Mouse (Mus musculus): Measurements from ENCODE around the gene Hoxd9.

Hoxd9 gene

DNA sequence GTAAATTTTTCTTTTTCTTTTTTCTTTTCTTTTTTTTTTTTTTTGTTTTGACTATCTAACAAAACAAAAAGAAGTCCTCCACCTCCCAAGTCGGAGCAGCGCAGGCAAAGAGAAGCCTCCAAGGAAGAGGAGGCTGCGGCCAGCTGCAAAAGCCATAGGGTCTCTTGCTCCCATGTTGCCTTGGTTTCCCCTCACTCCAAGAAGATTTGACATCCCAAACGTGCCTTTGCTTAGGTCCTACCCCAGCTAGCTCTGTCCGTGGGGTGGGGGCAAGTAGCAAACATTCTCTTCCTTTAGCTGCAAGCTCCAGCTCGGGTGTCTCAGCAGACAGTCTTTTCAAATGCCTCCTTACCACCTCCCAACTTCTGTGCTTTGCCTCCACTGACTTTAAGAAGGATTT, 36.2 kb downstream of the Hoxd9 start:
- no peak for DNase-seq (ENCODE audit: low spot score)

DNA sequence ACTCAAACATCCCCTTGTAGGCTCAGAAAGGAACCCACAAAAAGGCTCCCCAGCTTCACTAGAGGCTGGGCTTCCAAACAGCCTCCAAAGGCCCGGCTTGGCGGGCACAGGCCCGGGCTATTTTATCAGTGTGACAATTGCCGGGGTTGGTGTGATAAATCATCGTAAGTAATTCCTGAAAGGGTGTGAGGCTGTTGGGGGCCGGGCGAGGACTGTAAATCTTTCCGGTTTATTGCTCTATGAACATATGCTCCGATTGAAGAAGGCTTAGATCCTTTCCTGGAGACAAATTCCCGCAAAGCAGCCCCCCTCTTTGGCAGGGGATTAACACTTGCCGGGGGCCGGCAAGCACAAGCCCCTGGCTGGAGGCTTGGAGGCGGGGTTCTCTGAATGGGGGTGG, 36.9 kb downstream of the Hoxd9 start:
- DNase-seq (ENCODE audit: low spot score), result no peak

DNA sequence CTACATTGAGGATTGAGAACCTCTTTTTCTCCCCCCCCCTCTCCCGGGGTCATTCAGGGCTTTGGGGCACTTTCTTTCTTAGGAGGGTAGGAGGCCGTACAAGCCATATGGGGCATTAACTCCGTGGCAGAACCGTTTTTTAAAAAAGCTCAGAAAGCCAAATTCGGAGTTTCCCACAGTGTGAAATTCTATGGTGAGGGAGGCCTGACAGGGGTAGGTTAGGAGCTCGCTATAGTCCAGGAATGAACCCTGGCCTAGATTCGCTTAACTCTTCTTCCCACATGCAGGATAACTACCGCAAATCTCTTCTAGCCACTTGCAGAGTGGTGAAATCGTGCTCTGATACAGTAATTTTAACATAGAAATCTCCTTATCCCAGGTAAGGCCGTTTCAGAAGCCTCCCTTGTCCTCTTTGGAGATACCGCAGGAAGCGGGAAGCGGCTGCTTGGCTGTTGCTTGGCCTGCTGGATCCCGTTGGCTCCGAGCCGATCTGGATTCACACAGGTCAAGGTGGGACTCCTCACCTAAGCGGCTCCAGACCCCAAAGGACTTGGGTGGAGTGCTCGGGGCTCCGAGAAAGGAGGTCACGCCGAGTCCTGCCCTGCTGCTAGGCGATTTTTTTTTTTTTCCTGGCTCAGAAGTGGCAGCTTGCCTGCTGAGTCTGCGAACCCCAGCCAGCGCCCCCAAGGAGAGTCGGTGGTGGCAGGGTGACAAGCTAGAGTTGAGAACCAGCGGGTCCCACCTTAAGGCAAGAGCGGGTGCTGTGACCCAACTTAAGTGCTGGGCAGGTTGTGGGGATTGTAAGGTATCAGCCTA, 37.7 kb downstream of the Hoxd9 start:
- no peak for DNase-seq (ENCODE audit: low spot score)

- DNase-seq (ENCODE audit: low spot score), result no peak
These were observed 38.5 kb downstream of the Hoxd9 start for GRCm38 (mm10) chr2:74735851-74736687.

GRCm38 (mm10) chr2:74736688-74737577, 39.4 kb downstream of the Hoxd9 start:
- DNase-seq (ENCODE audit: low spot score), result no peak

- DNase-seq (ENCODE audit: low spot score), result no peak
These were observed 40.1 kb downstream of the Hoxd9 start for GRCm38 (mm10) chr2:74737578-74738070.

- no peak for DNase-seq (ENCODE audit: low spot score)
These were observed 41.3 kb downstream of the Hoxd9 start for GRCm38 (mm10) chr2:74738623-74739475.

DNA sequence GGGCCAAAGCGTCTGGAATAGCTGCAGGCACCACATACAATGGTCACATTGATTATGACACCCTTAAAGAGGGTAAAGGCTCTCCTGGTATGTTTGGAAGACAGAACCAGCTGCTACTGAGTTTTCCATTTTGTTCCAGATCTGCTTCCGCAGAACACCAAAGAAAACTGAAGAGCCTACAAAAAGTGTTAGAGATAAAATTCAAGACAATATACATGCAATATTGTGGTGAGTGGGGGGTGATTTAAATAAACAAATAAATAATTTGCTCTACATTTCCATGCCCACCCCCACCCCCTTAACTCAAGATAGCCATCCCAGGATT, 41.9 kb downstream of the Hoxd9 start:
- DNase-seq (ENCODE audit: low spot score), result no peak

GRCm38 (mm10) chr2:74739869-74740268, 42.3 kb downstream of the Hoxd9 start:
- no peak for DNase-seq (ENCODE audit: low spot score)

- DNase-seq (ENCODE audit: low spot score), result no peak
These were observed 43.0 kb downstream of the Hoxd9 start for GRCm38 (mm10) chr2:74740311-74741091.

DNA sequence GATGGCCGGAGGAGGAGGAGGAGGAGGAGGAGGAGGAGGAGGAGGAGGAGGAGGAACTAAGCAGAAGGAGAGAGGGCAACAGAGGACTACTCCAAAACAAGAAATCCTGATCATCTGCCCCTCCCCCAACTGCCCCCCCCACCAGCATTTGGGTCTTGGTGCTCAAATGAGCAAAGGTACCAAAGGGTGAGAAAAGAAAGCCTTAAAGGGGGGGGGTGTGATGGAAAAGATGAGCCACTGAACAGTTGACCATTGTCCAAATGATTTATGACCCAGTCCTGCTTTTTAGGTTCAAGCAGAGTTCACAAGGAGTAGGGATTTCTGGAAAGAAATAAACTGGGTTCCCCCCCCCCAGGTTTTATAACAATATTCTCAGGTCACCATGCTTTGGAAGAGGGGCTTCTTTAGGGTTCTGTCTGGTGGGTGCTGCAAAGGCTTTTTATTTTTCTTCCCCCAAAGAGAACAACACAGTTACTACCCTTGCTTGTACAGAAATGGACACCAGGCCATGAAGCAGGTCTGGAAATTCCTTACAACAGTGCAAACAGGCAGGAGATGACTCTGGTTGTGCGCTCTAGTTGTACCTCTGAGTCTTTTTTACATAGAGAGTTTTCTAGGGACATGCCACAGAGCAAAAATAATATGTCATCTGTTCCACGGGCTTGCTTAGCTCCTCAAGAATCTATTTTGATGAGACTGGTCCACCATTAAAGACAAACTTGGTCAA, 43.9 kb downstream of the Hoxd9 start:
- no peak for DNase-seq (ENCODE audit: low spot score)

- no peak for DNase-seq (ENCODE audit: low spot score)
These were observed 44.4 kb downstream of the Hoxd9 start for GRCm38 (mm10) chr2:74741979-74742277.

- no peak for DNase-seq (ENCODE audit: low spot score)
These were observed 48.2 kb downstream of the Hoxd9 start for GRCm38 (mm10) chr2:74745540-74746297.

- DNase-seq (ENCODE audit: low spot score), result no peak
These were observed 48.9 kb downstream of the Hoxd9 start for GRCm38 (mm10) chr2:74746298-74746921.

- DNase-seq (ENCODE audit: low spot score), result no peak
These were observed 49.5 kb downstream of the Hoxd9 start for GRCm38 (mm10) chr2:74747006-74747405.

GRCm38 (mm10) chr2:74747661-74748141, 50.2 kb downstream of the Hoxd9 start:
- no peak for DNase-seq (ENCODE audit: low spot score)

- DNase-seq (ENCODE audit: low spot score), result no peak
These were observed 51.0 kb downstream of the Hoxd9 start for GRCm38 (mm10) chr2:74748436-74748995.

All from testis, postnatal 10 days (tissue).